Mouse (Mus musculus): ENCODE measurements around the gene 1700012A03Rik. TPM values are rescaled to one million over a fixed set of nuclear protein-coding genes. Genes with fewer than 3 reads are reported as not detected.

Gene 1700012A03Rik
- total RNA-seq (2021), result not detected
- long read RNA-seq, experiment 1, result 0 reads
- long read RNA-seq, experiment 2, result 0 reads

DNA sequence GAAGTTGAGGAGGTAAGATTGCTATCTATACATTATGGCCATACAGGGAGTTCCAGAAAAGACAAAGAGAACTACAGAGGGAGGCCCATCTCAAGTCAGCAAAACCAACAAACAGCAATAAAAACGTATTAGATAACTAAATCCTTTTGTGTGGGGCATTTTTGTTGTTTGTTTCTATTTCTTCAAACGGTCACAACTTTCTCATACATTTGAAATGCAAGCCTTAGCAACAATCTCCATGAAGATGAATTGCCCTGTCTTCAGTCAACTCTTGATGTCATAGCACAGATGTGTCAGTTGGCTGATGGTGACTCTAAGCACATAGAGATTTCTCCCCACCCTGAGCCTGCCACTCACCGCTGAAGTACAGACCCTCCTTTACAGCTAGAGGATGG, at the start of gene 1700012A03Rik:
1700012A03Rik (plus strand) TSS at position 296 of the 395 bp plus-strand sequence.
- DNase-seq (ENCODE audit: low spot score), result no peak

GRCm38 (mm10) chr6:32004228-32004627, 45.8 kb upstream of the 1700012A03Rik start:
- DNase-seq (ENCODE audit: low spot score), result no peak

- DNase-seq (ENCODE audit: low spot score), result no peak
Measured at GRCm38 (mm10) chr6:32005914-32006313, 44.1 kb upstream of the 1700012A03Rik start.

DNA sequence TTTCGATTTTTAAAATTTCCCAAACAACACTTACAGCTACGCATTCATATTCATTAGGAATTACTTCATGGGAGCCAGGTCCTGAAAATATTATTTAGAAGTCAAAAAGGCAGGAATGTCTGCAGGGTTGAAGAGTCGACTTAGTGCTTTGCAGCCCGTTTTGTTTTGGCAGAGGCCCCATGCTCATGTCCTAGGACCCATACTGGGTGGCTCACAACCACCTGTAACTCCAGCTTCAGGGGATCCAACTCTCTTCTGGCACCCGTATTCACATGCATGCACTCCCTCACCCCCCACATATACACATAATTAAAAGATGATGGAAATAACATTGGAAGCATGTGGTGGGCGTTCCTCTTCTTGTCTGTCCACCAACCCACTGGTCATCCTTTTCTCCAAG, 43.7 kb upstream of the 1700012A03Rik start:
- no peak for DNase-seq (ENCODE audit: low spot score)

- DNase-seq (ENCODE audit: low spot score), result no peak
Measured at GRCm38 (mm10) chr6:32007336-32007735, 42.7 kb upstream of the 1700012A03Rik start.

GRCm38 (mm10) chr6:32016841-32017240, 33.2 kb upstream of the 1700012A03Rik start:
- DNase-seq (ENCODE audit: low spot score), result peak; percentile 15

DNA sequence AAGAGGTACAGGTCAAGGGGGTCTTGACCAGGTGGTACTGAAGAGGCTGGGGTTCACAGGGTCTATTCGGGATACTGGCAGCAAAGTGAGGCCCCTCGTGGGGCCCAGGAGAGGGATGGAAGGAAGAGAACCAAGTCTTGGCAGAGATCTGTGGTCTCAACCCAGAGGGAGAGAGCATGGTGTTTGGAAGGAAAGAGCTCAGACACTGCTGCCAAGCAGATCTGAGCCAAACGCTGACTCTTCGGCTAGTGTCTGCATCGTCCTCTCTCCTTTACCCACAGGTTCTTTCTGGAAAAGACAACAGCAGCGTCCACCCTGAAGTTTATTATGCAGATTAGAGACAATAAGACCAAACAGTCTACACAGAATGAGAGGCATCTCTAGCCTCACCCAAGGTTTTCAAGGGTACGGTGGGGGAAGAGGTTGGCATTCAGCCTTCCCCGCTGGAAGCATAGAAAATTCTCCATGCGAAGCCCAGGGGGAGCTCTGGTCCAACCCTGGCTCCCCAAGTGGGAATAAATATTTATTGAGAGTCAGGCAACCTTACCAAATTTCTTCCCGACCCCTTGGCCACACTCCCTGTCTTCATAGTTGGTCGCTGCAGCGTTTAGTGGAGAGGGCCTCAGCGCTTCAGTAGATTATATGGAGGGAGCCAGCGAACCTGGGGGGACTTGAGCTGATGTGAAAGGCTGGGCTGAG, 32.5 kb upstream of the 1700012A03Rik start:
- peak; percentile 20 for DNase-seq (ENCODE audit: low spot score)

DNA sequence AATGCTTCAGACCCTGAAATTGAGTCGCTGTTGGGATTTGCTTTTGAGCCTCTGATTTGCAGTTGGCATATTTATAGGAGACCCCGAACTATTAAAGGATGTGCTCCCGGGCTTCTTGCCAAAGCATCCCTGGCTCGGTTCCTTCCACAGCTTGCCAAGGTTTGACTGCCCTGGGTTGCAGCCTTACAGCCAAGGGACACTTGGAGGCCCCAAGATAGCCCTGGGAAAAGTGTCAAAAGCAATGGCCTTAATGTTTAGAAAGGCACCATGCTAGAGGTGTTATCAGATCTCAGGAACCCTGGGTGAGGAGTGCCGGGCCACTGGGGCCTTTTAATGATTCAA, 32.0 kb upstream of the 1700012A03Rik start:
- DNase-seq (ENCODE audit: low spot score), result peak; percentile 33

DNA sequence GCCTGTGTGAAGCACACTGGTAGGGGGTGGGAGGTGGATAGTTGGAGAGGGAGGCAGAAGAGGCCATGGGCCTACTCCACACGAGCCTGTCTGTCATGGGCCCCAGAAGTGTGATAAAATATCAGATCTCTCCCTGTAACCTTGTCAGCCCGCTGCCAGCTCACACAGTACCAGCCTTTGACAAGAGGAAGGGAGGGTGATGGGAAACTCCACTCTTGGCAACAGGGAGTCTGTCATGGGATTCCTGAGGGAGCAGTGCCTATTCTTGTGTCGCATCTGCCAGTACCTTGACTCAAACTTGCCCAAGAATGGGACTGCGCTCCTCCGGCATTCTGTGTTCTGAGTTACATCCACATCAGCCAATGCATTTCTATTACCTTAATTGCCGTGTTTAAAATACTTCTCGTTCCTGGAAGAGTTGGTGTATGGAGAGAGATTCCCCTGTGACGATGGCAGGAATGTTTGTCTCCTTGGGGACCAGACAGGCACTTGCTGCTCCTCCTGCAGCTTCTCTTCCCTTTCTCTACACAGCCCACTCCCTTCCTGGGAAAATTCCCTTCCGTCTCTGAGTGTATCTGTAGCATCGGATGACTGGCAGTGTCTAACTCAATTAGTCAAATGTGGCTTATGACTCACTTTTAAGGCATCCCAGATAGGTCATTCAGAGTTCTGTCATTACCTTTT, 28.1 kb upstream of the 1700012A03Rik start:
- DNase-seq (ENCODE audit: low spot score), result no peak

GRCm38 (mm10) chr6:32022537-32022869, 27.5 kb upstream of the 1700012A03Rik start:
- no peak for DNase-seq (ENCODE audit: low spot score)

GRCm38 (mm10) chr6:32028228-32029009, 21.6 kb upstream of the 1700012A03Rik start:
- no peak for DNase-seq (ENCODE audit: low spot score)

DNA sequence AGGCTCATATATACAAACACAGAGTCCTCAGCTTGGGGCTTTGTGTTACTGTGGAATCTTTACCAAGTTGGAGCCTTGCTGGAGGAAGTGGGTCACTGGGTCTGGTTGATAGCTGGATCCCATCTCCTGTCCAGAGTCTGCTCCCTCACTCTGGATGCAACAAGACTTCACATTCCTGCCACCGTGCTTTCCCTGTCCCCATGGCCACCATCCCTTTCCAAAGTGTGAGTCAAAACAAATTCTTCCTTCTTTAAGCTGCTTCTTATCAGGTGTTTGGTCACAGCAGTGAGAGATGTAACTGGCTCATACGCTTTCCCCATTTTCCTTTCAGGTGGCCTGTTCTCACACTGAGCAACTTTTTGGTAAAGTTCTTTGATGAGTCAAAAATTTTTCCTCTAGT, 15.8 kb upstream of the 1700012A03Rik start:
- DNase-seq (ENCODE audit: low spot score), result no peak

DNA sequence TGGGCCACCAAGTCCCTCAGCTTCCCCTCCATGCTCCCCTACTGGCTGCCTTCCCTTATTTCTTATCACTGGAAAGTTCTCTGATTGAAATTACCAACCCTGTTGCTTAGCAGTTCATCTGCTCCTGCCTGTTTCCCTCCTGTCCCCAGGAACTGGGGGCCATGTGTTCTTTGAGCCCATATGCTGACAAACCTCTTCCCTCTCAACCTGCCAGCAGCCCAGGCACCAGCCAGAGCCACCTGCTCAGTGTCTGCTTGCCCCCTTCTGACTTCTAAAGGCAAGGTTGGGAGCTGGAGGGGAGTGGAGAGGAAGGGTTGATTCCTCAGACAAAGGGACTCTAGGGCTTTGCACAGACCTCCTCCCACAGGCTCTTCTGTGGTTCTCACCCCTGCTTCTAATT, 4.7 kb upstream of the 1700012A03Rik start:
- DNase-seq (ENCODE audit: low spot score), result no peak

DNA sequence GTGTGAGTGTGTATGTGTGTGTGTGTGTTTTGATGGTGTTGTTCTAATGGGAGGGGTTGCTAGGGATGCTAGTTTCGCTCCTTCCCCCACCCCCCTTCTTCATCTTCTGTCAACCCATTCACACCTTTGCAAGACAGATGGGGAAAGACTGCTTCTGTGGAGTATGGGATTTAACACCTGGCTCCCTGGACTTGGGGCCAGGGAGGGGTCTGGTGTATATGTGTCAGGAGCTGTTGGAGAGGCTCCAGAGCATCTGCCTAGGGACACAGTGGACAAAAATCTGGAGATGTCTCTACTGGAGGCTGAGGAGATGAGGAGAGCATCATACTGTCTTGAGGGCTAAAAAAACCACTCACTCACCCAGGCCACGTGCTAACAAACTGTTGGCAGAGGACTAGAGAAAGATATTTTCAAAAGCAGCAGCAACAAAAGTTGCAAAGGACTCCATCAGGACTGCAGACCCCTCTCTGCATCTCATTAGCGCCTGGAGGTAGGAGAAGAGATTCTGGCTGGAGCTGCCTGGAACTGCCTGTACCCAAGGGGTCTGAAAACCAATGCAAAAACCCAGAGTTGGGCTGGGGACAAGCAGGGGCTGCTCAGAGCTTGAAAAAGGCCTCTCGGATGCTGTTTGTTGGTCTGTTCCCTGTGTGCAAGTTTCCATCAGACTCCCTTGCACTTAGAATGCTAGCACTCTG, 643 bp upstream of the 1700012A03Rik start:
- no peak for DNase-seq (ENCODE audit: low spot score)

DNA sequence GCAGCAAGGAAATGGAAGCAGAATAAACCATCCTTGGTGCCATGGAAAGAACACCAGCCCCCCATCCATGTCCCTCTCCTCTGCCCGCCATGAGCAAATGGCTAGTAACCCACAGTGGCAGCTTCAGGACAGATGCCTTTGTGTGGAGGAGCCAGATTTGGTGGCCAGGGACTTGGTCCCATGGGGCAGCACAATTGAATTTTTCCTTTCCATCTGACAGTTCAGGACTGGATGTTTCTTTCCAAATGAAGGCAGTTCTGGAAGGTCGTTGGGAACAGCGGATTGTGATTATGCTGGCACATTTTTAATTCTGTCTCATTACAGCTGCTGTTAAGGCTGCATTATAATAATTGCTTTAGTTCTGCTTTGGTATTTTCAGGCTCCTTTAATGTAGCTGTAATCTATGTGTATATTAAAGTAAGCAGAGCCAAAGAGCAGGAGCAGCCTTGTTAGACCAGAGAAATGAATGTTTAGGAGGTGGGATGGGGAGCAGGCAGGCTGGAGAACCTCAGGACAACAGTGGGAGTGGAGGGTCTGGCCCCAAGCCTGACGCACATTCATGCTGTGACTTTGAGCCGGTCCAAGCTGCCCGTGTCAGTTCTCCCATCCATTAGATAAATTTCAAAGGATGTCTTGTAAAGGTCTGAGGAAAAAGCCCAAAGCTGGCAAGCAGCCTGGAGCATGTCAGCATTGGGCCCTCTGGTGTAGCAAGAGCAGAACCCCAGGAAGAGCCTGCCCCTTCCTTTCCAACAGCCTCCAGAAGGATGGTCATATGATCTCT, 2.3 kb downstream of the 1700012A03Rik start:
- DNase-seq (ENCODE audit: low spot score), result no peak

DNA sequence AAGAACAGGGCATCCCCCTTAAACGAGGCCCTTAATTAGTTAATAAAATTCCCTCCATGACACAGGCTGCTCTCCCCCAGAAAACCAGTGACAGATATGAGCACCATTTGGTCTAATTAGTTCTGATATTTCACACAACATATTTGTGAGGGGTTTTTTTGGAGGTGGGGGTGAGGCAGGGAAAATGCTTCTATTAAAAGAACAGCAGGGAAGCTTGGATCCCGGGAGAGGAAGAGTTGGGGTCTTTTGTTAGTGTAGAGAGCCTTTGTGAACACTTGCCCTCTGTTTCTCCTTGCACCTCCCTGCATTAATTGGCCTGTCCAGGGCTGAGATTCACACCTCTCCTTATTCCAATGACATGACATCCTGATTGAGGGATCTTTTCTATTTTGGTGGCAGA, 6.5 kb downstream of the 1700012A03Rik start:
- no peak for DNase-seq (ENCODE audit: low spot score)

GRCm38 (mm10) chr6:32058571-32058970, 8.5 kb downstream of the 1700012A03Rik start:
- DNase-seq (ENCODE audit: low spot score), result no peak

GRCm38 (mm10) chr6:32060641-32061040, 10.6 kb downstream of the 1700012A03Rik start:
- DNase-seq (ENCODE audit: low spot score), result no peak

GRCm38 (mm10) chr6:32061266-32061665, 11.2 kb downstream of the 1700012A03Rik start:
- no peak for DNase-seq (ENCODE audit: low spot score)

DNA sequence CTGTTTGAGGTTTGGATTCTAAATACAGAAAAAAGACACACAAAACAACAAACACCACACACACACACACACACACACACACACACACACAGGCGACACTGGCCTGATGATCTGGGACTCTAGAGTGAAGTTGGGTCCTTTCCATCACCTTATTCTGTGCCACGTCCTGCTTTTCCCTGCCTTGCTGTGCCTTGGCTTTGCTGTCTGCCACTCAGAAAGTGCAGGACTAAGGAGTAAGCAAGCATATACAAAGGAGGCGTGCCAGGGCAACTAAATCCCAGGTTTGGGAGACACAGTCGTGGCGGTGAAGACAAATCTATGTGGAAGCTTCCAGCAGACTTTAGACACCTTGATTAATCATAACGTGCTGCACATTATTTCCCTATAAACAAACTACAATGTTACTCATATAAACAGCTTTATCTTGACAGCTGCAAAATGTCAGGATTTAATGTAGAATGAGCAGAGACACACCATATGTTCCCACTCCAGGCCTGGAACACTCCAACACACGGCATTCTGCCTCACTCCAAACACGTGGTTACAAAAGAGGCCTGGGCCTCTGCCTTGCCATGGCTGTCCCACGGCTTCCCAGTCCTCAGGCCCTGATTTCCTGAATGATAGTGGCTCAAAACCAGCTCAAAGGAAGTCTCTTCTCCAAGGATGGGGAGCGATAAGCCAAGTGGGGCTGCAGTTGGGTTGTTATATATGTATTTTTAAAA, 15.9 kb downstream of the 1700012A03Rik start:
- DNase-seq (ENCODE audit: low spot score), result no peak
